Mouse (Mus musculus) heart, embryonic 12.5 days (tissue): ENCODE measurements around the gene Cyp2f2. TPM values are rescaled to one million over a fixed set of nuclear protein-coding genes. Genes with fewer than 3 reads are reported as not detected.

Experiments
- ATAC-seq: fragments of 200-750 bp; cut with Nextera tagmentation; 2 replicates; pipeline ENCODE4 v1.8.0; 2017; ENCODE audit warnings: moderate TSS enrichment, moderate library complexity; ENCODE audit not compliant: insufficient number of reproducible peaks, low FRiP score
- H3K27ac ChIP-seq: fragments of 300-500 bp; sonication (generic); 2 replicates; pipeline ENCODE4 v1.5.1; 2016; ENCODE audit warnings: mild to moderate bottlenecking, moderate library complexity; ENCODE audit not compliant: poor library complexity, severe bottlenecking
- H3K27me3 ChIP-seq: fragments of 300-500 bp; sonication (generic); replicated peaks from 2 replicates; pipeline ENCODE4 v1.6.1; 2016; ENCODE audit warnings: mild to moderate bottlenecking, moderate library complexity
- H3K36me3 ChIP-seq: fragments of 300-500 bp; sonication (generic); 2 replicates; pipeline ENCODE4 v1.6.1; 2016; ENCODE audit warnings: mild to moderate bottlenecking, moderate library complexity
- H3K4me1 ChIP-seq: fragments of 300-500 bp; sonication (generic); replicated peaks from 2 replicates; pipeline ENCODE4 v1.6.1; 2016; ENCODE audit warnings: mild to moderate bottlenecking
- H3K4me2 ChIP-seq: fragments of 300-500 bp; sonication (generic); 2 replicates; pipeline ENCODE4 v1.6.1; 2016; ENCODE audit warnings: mild to moderate bottlenecking, moderate library complexity
- H3K4me3 ChIP-seq: fragments of 300-500 bp; sonication (generic); 2 replicates; pipeline ENCODE4 v1.5.1; 2016; ENCODE audit warnings: mild to moderate bottlenecking
- H3K9ac ChIP-seq: fragments of 300-500 bp; sonication (generic); 2 replicates; pipeline ENCODE4 v1.6.1; 2016; ENCODE audit warnings: mild to moderate bottlenecking, moderate library complexity
- H3K9me3 ChIP-seq: fragments of 300-500 bp; sonication (generic); replicated peaks from 2 replicates; pipeline ENCODE4 v1.6.1; 2016; ENCODE audit warnings: mild to moderate bottlenecking, moderate library complexity
- WGBS: fragments of 180-500 bp; shearing (Covaris S2); methylation state at CpG from one replicate; pipeline ENCODE4 v1.1.7; 2016; 5-methylcytosine and 5-hydroxymethylcytosine counted together
- microRNA-seq: library from miRNA; unstranded; fragments of <30 nt; microRNA quantifications from one replicate; pipeline ENCODE4, GENCODE M21; 2017
- polyA plus RNA-seq: library from polyadenylated mRNA; unstranded; fragments of >200 nt; fragmentation: Nextera tagmentation; extraction: Ambion mirVana; gene quantifications from 2 replicates; pipeline ENCODE4 v1.2.1, GENCODE M21; 2016

Cyp2f2 gene
- polyA plus RNA-seq, 1 experiment from 2014 or later, result not detected

DNA sequence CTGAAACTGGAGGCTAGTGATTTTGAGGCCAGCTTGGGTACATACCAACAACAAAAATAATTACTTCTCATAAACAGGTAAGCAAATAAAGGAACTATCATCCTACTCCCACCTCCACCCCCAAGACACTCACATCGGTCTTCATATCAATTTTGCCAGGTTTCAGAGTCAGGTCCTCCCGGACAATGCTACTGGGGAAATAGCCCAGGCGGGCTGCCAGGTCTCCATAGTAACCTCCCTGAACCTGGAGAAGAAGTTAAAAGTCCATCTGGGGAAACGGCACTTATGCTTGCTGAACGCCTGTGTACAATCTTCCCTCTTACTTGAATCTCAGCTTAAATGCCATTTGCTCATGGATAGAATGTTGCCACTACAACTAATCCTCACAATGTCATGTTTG, 60.3 kb downstream of the Cyp2f2 start:
- WGBS, result 66% methylated on average over 5 of the region's 5 CpGs
- Histone ChIP-seq H3K4me3 (no peak overlapping the region), H3K4me2 (no peak overlapping the region)

DNA sequence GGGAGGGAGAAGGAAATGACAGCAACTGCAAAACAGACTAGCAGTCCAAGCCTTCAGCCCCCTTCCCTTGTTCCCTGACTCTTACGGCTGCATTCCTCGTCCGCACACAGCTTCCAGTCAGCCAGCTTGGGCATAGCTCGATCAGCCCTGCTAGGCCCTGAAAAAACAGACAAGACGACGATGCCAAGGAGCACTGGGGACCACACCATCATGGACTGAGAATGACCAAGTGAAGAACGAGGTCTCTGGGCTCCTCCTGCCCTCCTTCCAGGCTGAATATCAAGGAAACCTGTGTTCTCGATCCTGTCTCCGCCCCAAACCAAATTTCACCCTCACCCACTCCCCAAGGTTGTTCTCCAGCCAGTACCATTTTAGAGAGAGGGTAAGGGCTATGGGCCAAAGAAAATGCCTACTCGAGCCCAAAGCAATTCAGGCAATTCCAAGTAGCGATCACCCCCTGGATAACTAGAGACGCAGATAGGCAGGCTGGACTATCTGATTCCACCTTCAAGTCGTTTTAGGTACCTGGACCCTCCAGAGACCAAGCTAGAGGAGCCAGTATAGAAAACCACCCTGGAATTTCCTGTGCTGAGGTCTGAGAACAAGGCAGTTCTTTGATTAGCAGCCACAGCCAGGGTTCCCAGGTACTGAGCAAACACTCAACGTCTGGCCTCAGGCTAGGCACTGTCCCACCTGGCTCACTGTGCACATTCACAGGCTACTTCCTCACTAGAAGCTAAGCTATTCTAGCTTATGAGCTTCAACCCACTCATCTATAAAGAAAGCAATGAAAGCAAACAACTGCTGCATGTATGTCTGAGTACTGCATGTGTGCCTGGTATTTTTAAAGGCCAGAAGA, 61.4 kb downstream of the Cyp2f2 start, which contains the start of the genes Gm21983 and Mia:
Gene Gm21983 (minus strand): TSS at position 250 of the 859 bp plus-strand sequence.
Gene Mia (minus strand): TSS at position 321 of the 859 bp plus-strand sequence.
- Histone ChIP-seq H3K27me3 (no peaks in the 10 kb centered on the region), H3K9me3 (no peaks in the 10 kb centered on the region), H3K4me3 (no peak within 1 kb of the TSS), H3K9ac (no peak within 1 kb of the TSS), H3K4me2 (no peak within 1 kb of the TSS), H3K27ac (no peak within 1 kb of the TSS), H3K36me3 (peaks cover 31% of the 10 kb centered on the region), H3K4me1 (peaks cover 12% of the 10 kb centered on the region)
- WGBS, result 65% methylated on average over 14 of the region's 14 CpGs
- no peak for ATAC-seq

More for the DNA sequence above, 60.3 kb downstream of the Cyp2f2 start:
- no peak for ATAC-seq
- Histone ChIP-seq H3K9me3 (no peaks in the 10 kb centered on the region), H3K4me1 (peaks cover 12% of the 10 kb centered on the region), H3K9ac (no peak overlapping the region), H3K36me3 (peaks cover 31% of the 10 kb centered on the region), H3K27ac (no peak overlapping the region), H3K27me3 (no peaks in the 10 kb centered on the region)

DNA sequence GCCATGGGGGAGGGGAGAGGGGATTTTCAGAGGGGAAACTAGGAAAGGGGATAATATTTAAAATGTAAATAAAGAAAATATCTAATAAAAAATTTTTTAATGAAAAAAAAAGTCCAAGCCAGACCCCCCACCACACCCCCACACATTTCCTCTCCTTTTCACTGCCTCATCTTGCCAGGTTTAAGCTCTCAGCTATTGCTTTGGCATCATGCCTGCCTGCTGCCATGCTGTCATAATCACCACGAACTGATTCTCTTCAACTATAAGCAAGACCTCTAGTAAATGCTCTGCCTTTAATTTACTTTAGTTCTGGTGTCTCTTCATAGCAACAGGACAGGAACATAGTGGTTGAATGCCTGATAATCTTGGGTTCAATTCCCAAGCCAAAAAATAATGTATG, 62.8 kb downstream of the Cyp2f2 start:
- Histone ChIP-seq H3K4me1 (peaks cover 12% of the 10 kb centered on the region), H3K9ac (no peak overlapping the region), H3K27ac (no peak overlapping the region), H3K9me3 (no peaks in the 10 kb centered on the region), H3K4me3 (no peak overlapping the region), H3K4me2 (no peak overlapping the region), H3K36me3 (peaks cover 46% of the 10 kb centered on the region), H3K27me3 (no peaks in the 10 kb centered on the region)
- 90% methylated on average over 1 of the region's 1 CpGs for WGBS
- ATAC-seq, result no peak

Small RNA genes within 50 kb of the gene (microRNA-seq; reads per million reads assigned to microRNA genes)
- not detected for gene Mir3101

Other genes with a start within 250 kb of the Cyp2f2 start
- not detected in 2 replicates for gene Cyp2a22, start 180.5 kb upstream of the Cyp2f2 start, polyA plus RNA-seq
- not detected in 2 replicates for gene Cyp2a12, start 90.8 kb upstream of the Cyp2f2 start, polyA plus RNA-seq
- gene Cyp2t4, start 33.8 kb downstream of the Cyp2f2 start, polyA plus RNA-seq, result not detected in 2 replicates
- 56.5 and 57.4 TPM in 2 replicates for gene Egln2, start 46.9 kb downstream of the Cyp2f2 start, polyA plus RNA-seq
- 51.2 and 53.5 TPM in 2 replicates for gene Rab4b, start 59.0 kb downstream of the Cyp2f2 start, polyA plus RNA-seq
- gene Gm21983, start 61.2 kb downstream of the Cyp2f2 start, polyA plus RNA-seq, result 0.34 and 0.64 TPM in 2 replicates
- 0.92 TPM in 1 of 2 replicates, not detected in the other for gene Mia, start 61.2 kb downstream of the Cyp2f2 start, polyA plus RNA-seq
- gene BC024978, start 75.9 kb downstream of the Cyp2f2 start, polyA plus RNA-seq, result 2.9 and 3.2 TPM in 2 replicates
- 155 and 167 TPM in 2 replicates for gene Snrpa, start 76.4 kb downstream of the Cyp2f2 start, polyA plus RNA-seq
- gene Itpkc, start 108.8 kb downstream of the Cyp2f2 start, polyA plus RNA-seq, result 3.1 and 3.4 TPM in 2 replicates
- gene Coq8b, start 113.1 kb downstream of the Cyp2f2 start, polyA plus RNA-seq, result 11.4 and 11.5 TPM in 2 replicates
- gene Numbl, start 138.5 kb downstream of the Cyp2f2 start, polyA plus RNA-seq, result 11.1 and 11.6 TPM in 2 replicates
- 53.9 and 57.1 TPM in 2 replicates for gene Ltbp4, start 217.8 kb downstream of the Cyp2f2 start, polyA plus RNA-seq
- gene Shkbp1, start 236.1 kb downstream of the Cyp2f2 start, polyA plus RNA-seq, result 35.4 and 39.4 TPM in 2 replicates
- gene Gm20479, start 237.5 kb downstream of the Cyp2f2 start, polyA plus RNA-seq, result 1.2 and 1.5 TPM in 2 replicates